8 mouse cellular contexts compared by ENCODE assay signal in genomic region chr17:24351760-24352357, GRCm38 (mm10). TPM values are rescaled to one million over a fixed set of nuclear protein-coding genes. Genes with fewer than 3 reads are reported as not detected.
A peak's percentile ranks its signal among the peaks of the same experiment; 100 is the strongest.
DNase-seq lines count a peak whose midpoint lies in the region; ATAC-seq and TF ChIP-seq lines count a peak whose summit lies in the region.

Gene Abca3, plus strand, starts transcription at chr17:24351950.

- peak within 1 kb of the TSS; percentile 73 for H3K4me3 ChIP-seq in heart, embryonic 11.5 days (ENCODE audit: low read depth, low read length)
- H3K4me3 ChIP-seq in kidney, embryonic 16.5 days (ENCODE audit: low read length) = peak within 1 kb of the TSS; percentile 70
- H3K4me3 ChIP-seq in liver, adult 2 months (ENCODE audit: insufficient read depth, low read depth, low read length) = peak within 1 kb of the TSS; percentile 87
- H3K4me3 ChIP-seq in myocyte = peak within 1 kb of the TSS; percentile 14

- H3K4me2 ChIP-seq in heart, embryonic 11.5 days = peak within 1 kb of the TSS; percentile 97
- peak within 1 kb of the TSS; percentile 93 for H3K4me2 ChIP-seq in kidney, embryonic 16.5 days (replicated peaks; ENCODE audit: low read depth, low read length)
- peak within 1 kb of the TSS; percentile 94 for H3K4me2 ChIP-seq in myocyte (ENCODE audit: low read depth)

- H3K27ac ChIP-seq in heart, embryonic 11.5 days (ENCODE audit: low read depth, low read length) = no peak within 1 kb of the TSS
- peak within 1 kb of the TSS; percentile 70 for H3K27ac ChIP-seq in kidney, embryonic 16.5 days (ENCODE audit: low read length)
- H3K27ac ChIP-seq in liver, adult 2 months (replicated peaks; ENCODE audit: insufficient read depth, low read depth, low read length) = peak within 1 kb of the TSS; percentile 48

- peak; percentile 53; the same call in 1 of the 2 replicates for TF ChIP-seq POLR2A in liver, adult 2 months (IDR thresholded peaks at IDR 0.05; ENCODE audit: extremely low read depth, insufficient read depth, low read length)
- TF ChIP-seq POLR2A in myocyte (IDR thresholded peaks at IDR 0.05; ENCODE audit: insufficient read length, low read depth) = no peak

- H3K27me3 ChIP-seq in heart, embryonic 11.5 days (ENCODE audit: control insufficient read depth, insufficient read depth, low read length) = peaks cover 13% of the 10 kb centered on the region
- peaks cover 17% of the 10 kb centered on the region for H3K27me3 ChIP-seq in kidney, embryonic 16.5 days (ENCODE audit: insufficient read depth, low read length)
- H3K27me3 ChIP-seq in liver, adult 2 months (ENCODE audit: control insufficient read depth, insufficient read depth, low read length) = no peaks in the 10 kb centered on the region
- H3K27me3 ChIP-seq in myocyte (ENCODE audit: control insufficient read depth, insufficient read depth, insufficient read length) = peaks cover 12% of the 10 kb centered on the region
- H3K27me3 ChIP-seq in splenic B cell, adult 2 months (ENCODE audit: control insufficient read depth, insufficient read depth, low read length, poor library complexity, severe bottlenecking) = no peaks in the 10 kb centered on the region

- H3K4me1 ChIP-seq in heart, embryonic 11.5 days (ENCODE audit: control insufficient read depth, insufficient read depth, low read length) = 0 out of 2 replicates have a peak, but pooled peaks cover 2% of the 10 kb centered on the region
- peaks cover 17% of the 10 kb centered on the region for H3K4me1 ChIP-seq in kidney, embryonic 16.5 days (ENCODE audit: insufficient read depth, low read length)
- peaks cover 16% of the 10 kb centered on the region for H3K4me1 ChIP-seq in liver, adult 2 months (ENCODE audit: control insufficient read depth, insufficient read depth, low read length)

- no peak within 1 kb of the TSS for H3ac ChIP-seq in myocyte (ENCODE audit: control insufficient read depth, insufficient read length)

- H3K9ac ChIP-seq in heart, embryonic 11.5 days (ENCODE audit: low read depth, low read length) = peak within 1 kb of the TSS; percentile 86
- H3K9ac ChIP-seq in kidney, embryonic 16.5 days (replicated peaks; ENCODE audit: low read length) = peak within 1 kb of the TSS; percentile 77
- H3K9ac ChIP-seq in liver, adult 2 months (ENCODE audit: low read depth, low read length) = peak within 1 kb of the TSS; percentile 90

- peaks cover 20% of the 10 kb centered on the region; the same call in 1 of the 2 replicates for H3K79me2 ChIP-seq in liver, adult 2 months (ENCODE audit: control insufficient read depth, insufficient read depth, low read length)
- H3K79me2 ChIP-seq in myocyte (ENCODE audit: control insufficient read depth, insufficient read depth) = no peaks in the 10 kb centered on the region

- under 1% methylated on average over 55 of the region's 55 CpGs for WGBS in heart, embryonic 11.5 days (ENCODE audit: insufficient replicate concordance)
- under 1% methylated on average over 52 of the region's 55 CpGs for WGBS in kidney, embryonic 16.5 days
- under 1% methylated on average over 55 of the region's 55 CpGs for WGBS in liver, adult 2 months

- ATAC-seq in erythroblast, adult 5-6 weeks (replicated peaks; ENCODE audit: low FRiP score, poor library complexity, severe bottlenecking) = peak; percentile 80
- peak; percentile 90 for ATAC-seq in heart, embryonic 11.5 days (replicated peaks; ENCODE audit: insufficient number of reproducible peaks, low FRiP score, low TSS enrichment)
- ATAC-seq in kidney, embryonic 16.5 days (ENCODE audit: low FRiP score, low TSS enrichment) = peak; percentile 96

- DNase-seq in A20 (ENCODE audit: low read depth, low spot score) = peak; percentile 99
- DNase-seq in brain, adult 2 months (ENCODE audit: low read depth, low spot score) = peak; percentile 99
- peak; percentile 85 for DNase-seq in liver, adult 2 months (ENCODE audit: extremely low read depth, low read depth, low spot score)
- peak; percentile 99 for DNase-seq in splenic B cell, adult 2 months (ENCODE audit: low read depth, low spot score)

- H3K36me3 ChIP-seq in heart, embryonic 11.5 days (ENCODE audit: control insufficient read depth, insufficient read depth, low read length) = no peaks in the 10 kb centered on the region
- no peaks in the 10 kb centered on the region for H3K36me3 ChIP-seq in kidney, embryonic 16.5 days (ENCODE audit: insufficient read depth, low read length)
- no peaks in the 10 kb centered on the region for H3K36me3 ChIP-seq in liver, adult 2 months (ENCODE audit: control insufficient read depth, insufficient read depth, low read length)
- H3K36me3 ChIP-seq in myocyte (ENCODE audit: control insufficient read depth, insufficient read depth) = no peaks in the 10 kb centered on the region
- no peaks in the 10 kb centered on the region for H3K36me3 ChIP-seq in splenic B cell, adult 2 months (ENCODE audit: control insufficient read depth, insufficient read depth, low read length, poor library complexity, severe bottlenecking)

- H3K9me3 ChIP-seq in heart, embryonic 11.5 days (replicated peaks; ENCODE audit: control insufficient read depth, low read length) = no peaks in the 10 kb centered on the region
- H3K9me3 ChIP-seq in kidney, embryonic 16.5 days (ENCODE audit: low read length) = no peaks in the 10 kb centered on the region

- peak; percentile 99 for TF ChIP-seq CTCF in liver, adult 2 months (IDR thresholded peaks at IDR 0.05; ENCODE audit: low read depth, low read length)

TF ChIP-seq in myocyte, 11 proteins besides CTCF, POLR2A, EP300 and RAD21:
- TF ChIP-seq USF1 (IDR thresholded peaks at IDR 0.05; ENCODE audit: low read depth) = no peak
- TF ChIP-seq REST (IDR thresholded peaks at IDR 0.05; ENCODE audit: insufficient read depth, insufficient read length) = no peak
- TF ChIP-seq MYOG (IDR thresholded peaks at IDR 0.05; ENCODE audit: control insufficient read depth in 1 of 3, insufficient read depth in 1 of 3, insufficient read length in 2 of 3, low read depth in 2 of 3) = peak in 1 of 3 experiments; percentile 40
- TF ChIP-seq POLR2AphosphoS2 (IDR thresholded peaks at IDR 0.05; ENCODE audit: insufficient read length, low read depth) = no peak
- peak in 2 of 3 experiments; percentile 23 to 27 for TF ChIP-seq MYOD1 (IDR thresholded peaks at IDR 0.05; ENCODE audit: control insufficient read depth in 1 of 3, insufficient read length in 2 of 3, low read depth in 2 of 3)
- peak; percentile 39 for TF ChIP-seq MAX (IDR thresholded peaks at IDR 0.05; ENCODE audit: low read depth)

RNA-seq across cellular contexts. Expression of gene Abca3, which starts in this region (rescaled TPM):
- total RNA-seq in erythroblast, adult 5-6 weeks (2015; ENCODE audit: low replicate concordance) = 7.3 and 16.1 TPM in 2 replicates
- total RNA-seq in erythroblast, adult 5-6 weeks (2017; ENCODE audit: low replicate concordance) = 11.1 and 14.8 TPM in 2 replicates
- 6.3 and 9.2 TPM in 2 replicates for polyA plus RNA-seq in heart, embryonic 11.5 days (2014; fragmentation: Nextera tagmentation; extraction: Ambion mirVana)
- 20.8 and 22.6 TPM in 2 replicates for polyA plus RNA-seq in kidney, embryonic 16.5 days (2015; fragmentation: Nextera tagmentation; extraction: Ambion mirVana)
- total RNA-seq in liver, adult 2 months (2014; rRNA removed) = 36.0 and 46.1 TPM in 2 replicates
- polyA plus RNA-seq in liver, adult 2 months (2012; rRNA removed) = 70.0 and 76.6 TPM in 2 replicates
- polyA plus RNA-seq in myocyte (2012; fragmentation: generic; extraction: Trizol) = 1.4 TPM

Comparison
In these comparisons a context has a peak if more than half of its experiments do, and no peak if none do; other contexts are left out.
1. H3K4me3 ChIP-seq: peak in every context shown above with its lines; median percentile 87 in liver, adult 2 months; 73 in heart, embryonic 11.5 days; 70 in kidney, embryonic 16.5 days; 14 in myocyte.